Mouse (Mus musculus): ENCODE data around the gene Btbd10. TPM values are rescaled to one million over a fixed set of nuclear protein-coding genes. Genes with fewer than 3 reads are reported as not detected.

Btbd10 gene
- polyA plus RNA-seq (2012; ENCODE audit: low replicate concordance), result 6.5 and 9.6 TPM in 2 replicates

DNA sequence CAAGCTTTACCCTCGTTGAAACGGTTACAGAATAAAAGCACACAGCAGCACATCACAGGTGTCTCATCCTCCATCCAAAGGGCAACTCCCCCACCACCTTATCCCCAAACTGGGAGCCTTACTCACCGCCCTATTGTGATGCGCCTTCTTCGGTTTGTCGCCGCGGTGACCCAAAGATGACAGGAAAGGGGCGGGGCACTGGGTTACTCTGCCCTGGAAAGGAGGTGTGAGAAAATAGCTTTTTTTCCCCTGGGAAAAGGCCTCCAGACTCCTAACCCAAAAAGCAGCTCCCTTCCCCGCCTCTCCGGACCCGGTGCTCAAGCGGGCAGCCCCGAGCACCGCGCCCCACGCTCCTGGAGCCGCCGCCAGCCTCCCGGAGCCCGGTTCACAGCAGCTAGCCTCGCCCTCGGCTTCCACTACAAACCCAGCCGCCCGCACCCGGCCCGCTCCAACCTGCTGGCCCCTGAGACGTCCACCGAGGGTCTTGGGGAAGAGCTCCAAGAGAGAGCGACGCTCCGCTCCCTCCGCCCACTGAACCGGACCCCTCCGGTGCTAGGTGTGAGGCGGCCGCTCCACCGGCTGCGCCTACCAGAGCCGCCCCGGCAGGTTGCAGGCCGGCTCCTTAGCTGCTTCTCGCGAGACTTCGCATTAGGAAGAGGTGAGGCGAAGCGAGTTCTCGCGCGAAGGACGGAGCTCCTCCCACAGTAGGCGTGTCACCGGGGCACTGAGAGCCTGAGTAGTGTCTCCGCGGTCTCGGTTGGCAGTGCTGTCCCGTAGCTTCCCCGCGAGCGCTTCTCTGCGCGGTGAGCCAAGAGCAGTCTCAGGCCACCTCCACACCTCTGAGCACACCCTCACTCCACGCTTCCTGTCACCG, at the start of gene Btbd10:
Gene Btbd10, minus strand, starts transcription at position 647 of the 874 bp plus-strand sequence.

DNA sequence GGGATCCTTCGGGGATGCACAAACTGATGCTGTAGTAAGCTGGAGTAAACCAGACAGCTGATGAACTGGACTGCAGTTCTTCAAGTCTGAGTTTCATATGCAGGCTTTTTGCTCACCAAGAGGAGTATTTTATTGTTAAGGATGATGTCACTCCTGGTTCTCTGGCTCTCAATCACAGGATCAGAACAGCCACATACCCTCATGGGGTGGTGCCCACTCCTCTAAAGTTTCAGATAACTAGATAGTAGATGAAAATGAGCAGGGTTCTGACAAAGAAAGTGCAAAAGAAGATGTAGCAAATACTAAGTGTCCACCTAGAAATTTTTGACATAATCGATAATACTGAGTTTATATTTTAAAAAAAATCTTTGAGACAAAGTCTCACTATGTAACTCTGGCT, 19.3 kb upstream of the Btbd10 start, which contains the start of gene Pth:
Gene Pth, minus strand, starts transcription at position 101 of the 400 bp plus-strand sequence.

Other genes starting within 250 kb of the Btbd10 start
- 0.63 and 1.5 TPM in 2 replicates for gene Arntl, start 161.9 kb downstream of the Btbd10 start, polyA plus RNA-seq (2012; ENCODE audit: low replicate concordance)
- not detected in 2 replicates for gene Pth, start 19.2 kb upstream of the Btbd10 start, polyA plus RNA-seq (2012; ENCODE audit: low replicate concordance)
- 4.2 and 4.6 TPM in 2 replicates for gene Far1, start 144.4 kb upstream of the Btbd10 start, polyA plus RNA-seq (2012; ENCODE audit: low replicate concordance)

Measured in leukemia stem cell, adult 10-12 weeks (primary cell).